18 mouse cellular contexts compared by ENCODE assay signal in the genomic region with DNA sequence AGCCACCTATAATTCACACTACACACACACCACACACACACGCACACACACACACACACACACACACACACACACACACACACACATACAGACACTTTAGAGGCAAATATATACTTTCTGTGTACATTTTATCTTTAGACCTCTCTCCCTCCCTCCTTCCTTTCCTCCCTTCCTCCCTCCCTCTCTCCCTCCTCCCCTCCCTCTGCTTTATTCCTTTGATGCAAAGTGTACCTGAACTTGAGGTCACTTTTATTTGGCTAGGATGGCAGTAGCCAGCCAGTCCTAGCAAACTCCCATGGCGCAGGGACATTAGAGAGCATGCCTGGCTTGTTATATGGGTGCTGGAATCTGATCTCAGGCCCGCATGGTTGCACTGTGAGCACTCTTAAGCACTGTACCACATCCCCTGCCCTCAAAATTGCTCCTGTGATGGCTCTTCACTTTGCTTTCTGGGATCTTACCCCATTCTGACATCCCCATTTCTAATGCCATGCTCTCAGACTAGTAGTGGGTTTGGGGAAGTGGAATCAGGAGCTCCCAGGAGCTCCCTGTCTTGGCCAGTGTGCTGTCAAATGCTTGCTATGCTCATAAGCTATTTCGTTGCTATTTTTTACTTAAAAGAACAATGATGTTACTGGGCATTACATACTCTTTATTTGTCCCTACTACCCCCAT. TPM values are rescaled to one million over a fixed set of nuclear protein-coding genes. Genes with fewer than 3 reads are reported as not detected.
DNase-seq lines count a peak whose midpoint lies in the region; ATAC-seq lines count a peak whose summit lies in the region.
"Had no signal": no experiment of that assay in that cellular context is flagged by ENCODE, and none has a peak within 500 bp of the region (broad histone marks: within the 10 kb centered on the region; RNA-seq: fewer than 3 reads in every experiment).

No protein-coding gene starts in this region.

- ATAC-seq in megakaryocyte, adult 5-6 weeks (ENCODE audit: poor library complexity, severe bottlenecking) = no peak
- ATAC-seq: forebrain, embryonic 13.5 days; forebrain, embryonic 15.5 days; forebrain, postnatal 0 days had no signal

- peaks cover 43% of the 10 kb centered on the region for H3K4me1 ChIP-seq in megakaryocyte, embryonic 14.5 days
- peaks cover 6% of the 10 kb centered on the region for H3K4me1 ChIP-seq in brown adipose tissue, adult 24 weeks (ENCODE audit: control insufficient read depth, insufficient read depth, insufficient read length, low read length)
- H3K4me1 ChIP-seq: embryonic facial prominence, embryonic 10.5 days; embryonic facial prominence, embryonic 12.5 days; forebrain, embryonic 13.5 days; forebrain, embryonic 15.5 days had no signal

- H3K27me3 ChIP-seq in megakaryocyte, embryonic 14.5 days (replicated peaks) = no peaks in the 10 kb centered on the region
- H3K27me3 ChIP-seq: embryonic facial prominence, embryonic 12.5 days; forebrain, embryonic 13.5 days; forebrain, embryonic 15.5 days had no signal

- peak overlapping the region; percentile 2 for H3K4me3 ChIP-seq in megakaryocyte, embryonic 14.5 days (replicated peaks)
- H3K4me3 ChIP-seq in brown adipose tissue, adult 24 weeks (ENCODE audit: insufficient read depth, low read depth, low read length) = no peak overlapping the region
- H3K4me3 ChIP-seq: embryonic facial prominence, embryonic 10.5 days; embryonic facial prominence, embryonic 12.5 days; forebrain, embryonic 13.5 days; forebrain, embryonic 15.5 days had no signal

- no peak for DNase-seq in right cerebral cortex, postnatal 14 days
- DNase-seq in layer of hippocampus, adult 9-11 months = no peak
- DNase-seq: adrenal gland, adult 8-10 months; adrenal gland, postnatal 14 days; adrenal gland, postnatal 36 days; cerebellum, adult 11-12 months; cerebellum, adult 2 months; cerebellum, adult 9-10 months; cerebellum, postnatal 10 days; cerebellum, postnatal 25 days; forebrain, postnatal 0 days had no signal

- peak overlapping the region; percentile 75 for H3K27ac ChIP-seq in brown adipose tissue, adult 24 weeks (replicated peaks; ENCODE audit: low read depth, low read length)
- H3K27ac ChIP-seq: embryonic facial prominence, embryonic 10.5 days; embryonic facial prominence, embryonic 12.5 days; forebrain, embryonic 13.5 days; forebrain, embryonic 15.5 days had no signal

- H3K36me3 ChIP-seq in megakaryocyte, embryonic 14.5 days (replicated peaks; ENCODE audit: low read length) = no peaks in the 10 kb centered on the region
- H3K36me3 ChIP-seq: embryonic facial prominence, embryonic 10.5 days; embryonic facial prominence, embryonic 12.5 days; forebrain, embryonic 15.5 days had no signal

- no peaks in the 10 kb centered on the region for H3K9me3 ChIP-seq in megakaryocyte, embryonic 14.5 days
- H3K9me3 ChIP-seq: embryonic facial prominence, embryonic 10.5 days; embryonic facial prominence, embryonic 12.5 days; forebrain, embryonic 13.5 days; forebrain, embryonic 15.5 days had no signal

RNA-seq across cellular contexts. Expression of gene Cwc22, which starts 47.7 kb away (rescaled TPM):
- 1.4 and 32.2 TPM in 2 replicates for polyA plus RNA-seq in megakaryocyte, embryonic 14.5 days (2012; ENCODE audit: insufficient read depth, low replicate concordance)
- 31.3 and 33.7 TPM in 2 replicates for total RNA-seq in megakaryocyte, adult 5-6 weeks (2015)
- total RNA-seq in megakaryocyte, adult 5-6 weeks (2017) = 86.3 and 92.3 TPM in 2 replicates
- 8.4 and 19.7 TPM in 2 replicates for polyA plus RNA-seq in brown adipose tissue, adult 24 weeks (2012; ENCODE audit: insufficient read depth, insufficient read length, missing spikeins)
